Comparison of ENCODE assay signal across 9 mouse cellular contexts in the genomic region with DNA sequence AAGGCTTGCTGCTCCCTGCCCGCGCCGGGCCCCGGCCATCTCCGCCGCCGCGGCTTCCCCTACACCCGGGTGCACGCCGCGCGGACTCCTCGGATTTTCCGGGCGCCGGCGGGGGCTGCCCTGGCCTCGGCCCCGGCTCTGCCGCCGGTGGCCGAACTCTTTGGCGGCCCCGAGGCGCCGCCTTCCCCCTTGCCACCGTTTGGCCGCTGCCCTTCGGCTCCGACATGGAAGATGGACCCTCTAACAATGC.
DNase-seq lines count a peak whose midpoint lies in the region; ATAC-seq and TF ChIP-seq lines count a peak whose summit lies in the region.
"Had no signal": no experiment of that assay in that cellular context is flagged by ENCODE, and none has a peak within 500 bp of the region (broad histone marks: within the 10 kb centered on the region; RNA-seq: fewer than 3 reads in every experiment).

No protein-coding gene starts in this region.

- TF ChIP-seq CTCF in ES-Bruce4 (IDR thresholded peaks at IDR 0.05; ENCODE audit: low read depth, low read length) = no peak
- TF ChIP-seq CTCF in forebrain, postnatal 0 days (IDR thresholded peaks at IDR 0.05; ENCODE audit: low read depth) = no peak
- TF ChIP-seq CTCF in liver, postnatal 0 days (IDR thresholded peaks at IDR 0.05; ENCODE audit: low read depth) = no peak

- H3K9ac ChIP-seq in heart, embryonic 13.5 days = peak overlapping the region; percentile 79
- H3K9ac ChIP-seq in ES-Bruce4 (ENCODE audit: low read depth, poor library complexity, severe bottlenecking) = peak overlapping the region; percentile 67
- peak overlapping the region; percentile 90 for H3K9ac ChIP-seq in forebrain, postnatal 0 days
- H3K9ac ChIP-seq in liver, postnatal 0 days (replicated peaks) = peak overlapping the region; percentile 16; the same call in 1 of the 2 replicates

- H3K36me3 ChIP-seq in heart, embryonic 13.5 days = no peaks in the 10 kb centered on the region
- H3K36me3 ChIP-seq in ES-Bruce4 (ENCODE audit: control insufficient read depth, insufficient read depth, low read length, poor library complexity, severe bottlenecking) = no peaks in the 10 kb centered on the region
- H3K36me3 ChIP-seq in forebrain, postnatal 0 days (ENCODE audit: insufficient read depth) = no peaks in the 10 kb centered on the region
- H3K36me3 ChIP-seq in liver, postnatal 0 days (replicated peaks; ENCODE audit: insufficient read depth, low read length) = no peaks in the 10 kb centered on the region

- peaks cover 93% of the 10 kb centered on the region for H3K27me3 ChIP-seq in heart, embryonic 13.5 days (replicated peaks)
- peaks cover 21% of the 10 kb centered on the region for H3K27me3 ChIP-seq in ES-Bruce4 (ENCODE audit: control insufficient read depth, insufficient read depth, low read length, poor library complexity, severe bottlenecking)
- peaks cover 15% of the 10 kb centered on the region for H3K27me3 ChIP-seq in forebrain, postnatal 0 days (ENCODE audit: insufficient read depth, low read length)
- H3K27me3 ChIP-seq in liver, postnatal 0 days (ENCODE audit: insufficient read depth, low read length) = peaks cover 70% of the 10 kb centered on the region
- H3K27me3 ChIP-seq: CH12.LX had no signal

- no peaks in the 10 kb centered on the region for H3K9me3 ChIP-seq in heart, embryonic 13.5 days
- no peaks in the 10 kb centered on the region for H3K9me3 ChIP-seq in ES-Bruce4 (replicated peaks; ENCODE audit: control insufficient read depth, insufficient read depth, low read length, poor library complexity, severe bottlenecking)
- no peaks in the 10 kb centered on the region for H3K9me3 ChIP-seq in forebrain, postnatal 0 days (ENCODE audit: low read length)
- no peaks in the 10 kb centered on the region for H3K9me3 ChIP-seq in liver, postnatal 0 days (ENCODE audit: low read length)

- no peak for TF ChIP-seq POLR2A in ES-Bruce4 (IDR thresholded peaks at IDR 0.05; ENCODE audit: insufficient read depth, low read length)

- DNase-seq in heart, adult 11 months = no peak
- no peak for DNase-seq in forebrain, postnatal 0 days
- DNase-seq in liver, postnatal 0 days = no peak
- no peak for DNase-seq in urinary bladder, postnatal 14 days (ENCODE audit: low spot score)
- DNase-seq in right cerebral cortex, postnatal 25 days = no peak

- H3K4me2 ChIP-seq in heart, embryonic 13.5 days = peak overlapping the region; percentile 96
- H3K4me2 ChIP-seq in forebrain, postnatal 0 days (ENCODE audit: low read depth) = peak overlapping the region; percentile 91
- H3K4me2 ChIP-seq in liver, postnatal 0 days (ENCODE audit: low read depth, low read length) = peak overlapping the region; percentile 82

- peaks cover 27% of the 10 kb centered on the region for H3K4me1 ChIP-seq in heart, embryonic 13.5 days
- no peaks in the 10 kb centered on the region for H3K4me1 ChIP-seq in ES-Bruce4 (ENCODE audit: control insufficient read depth, insufficient read depth, low read length)
- H3K4me1 ChIP-seq in forebrain, postnatal 0 days (ENCODE audit: insufficient read depth) = peaks cover 10% of the 10 kb centered on the region; the same call in 1 of the 2 replicates
- peaks cover 8% of the 10 kb centered on the region for H3K4me1 ChIP-seq in liver, postnatal 0 days (ENCODE audit: insufficient read depth)

- peak overlapping the region; percentile 71 for H3K4me3 ChIP-seq in heart, embryonic 13.5 days
- peak overlapping the region; percentile 51 for H3K4me3 ChIP-seq in ES-Bruce4 (ENCODE audit: low read depth, low read length)
- peak overlapping the region; percentile 83 for H3K4me3 ChIP-seq in forebrain, postnatal 0 days (ENCODE audit: low read depth, low read length)
- peak overlapping the region; percentile 57 for H3K4me3 ChIP-seq in liver, postnatal 0 days (ENCODE audit: low read depth, low read length)

- H3K27ac ChIP-seq in heart, embryonic 13.5 days (replicated peaks) = no peak overlapping the region
- H3K27ac ChIP-seq in ES-Bruce4 (ENCODE audit: insufficient read depth, low read length) = no peak overlapping the region
- H3K27ac ChIP-seq in forebrain, postnatal 0 days (ENCODE audit: low read depth, low read length) = peak overlapping the region; percentile 92
- H3K27ac ChIP-seq in liver, postnatal 0 days (ENCODE audit: low read depth) = no peak overlapping the region

- 0% methylated on average over 31 of the region's 31 CpGs for WGBS in heart, embryonic 13.5 days
- whole genome bisulfite sequencing in forebrain, postnatal 0 days = 11% methylated on average over 31 of the region's 31 CpGs
- under 1% methylated on average over 27 of the region's 31 CpGs for WGBS in liver, postnatal 0 days (ENCODE audit: insufficient replicate concordance)

- TF ChIP-seq EP300 in ES-Bruce4 (IDR thresholded peaks at IDR 0.05; ENCODE audit: insufficient read depth, low read depth, low read length) = no peak
- no peak for TF ChIP-seq EP300 in liver, postnatal 0 days (IDR thresholded peaks at IDR 0.05; ENCODE audit: low read depth)

- ATAC-seq in heart, embryonic 13.5 days (ENCODE audit: extremely low read depth, insufficient number of reproducible peaks, low FRiP score, low TSS enrichment) = no peak
- no peak for ATAC-seq in forebrain, postnatal 0 days
- ATAC-seq in liver, postnatal 0 days = no peak
- no peak for ATAC-seq in megakaryocyte-erythroid progenitor cell, adult 5-6 weeks (replicated peaks; ENCODE audit: low FRiP score, low TSS enrichment, poor library complexity, severe bottlenecking)

Comparison
In these comparisons a context has a peak if more than half of its experiments do, and no peak if none do; other contexts are left out.
1. H3K9ac ChIP-seq: peak in every context shown above with its lines; median percentile 90 in forebrain, postnatal 0 days; 79 in heart, embryonic 13.5 days; 67 in ES-Bruce4; 16 in liver, postnatal 0 days.